Mouse (Mus musculus): ENCODE results near the gene Thap11.

- TF ChIP-seq CTCF (IDR thresholded peaks at IDR 0.05; ENCODE audit: low read depth, low read length) (no peak), POLR2A (IDR thresholded peaks at IDR 0.05; ENCODE audit: insufficient read depth, low read length) (no peak)
These were observed 38.4 kb downstream of the Thap11 start, which contains the start of gene Nrn1l for GRCm38 (mm10) chr8:105893339-105893738.
